Mouse (Mus musculus) cerebellum, adult 2 months (tissue): ENCODE measurements around the gene Slc25a13.

Experiments used
- CTCF ChIP-seq: fragments of 200-500 bp; IDR thresholded peaks from 2 replicates; pipeline ENCODE4 v1.5.1; 2011; ENCODE audit warnings: low read depth, mild to moderate bottlenecking, control low read depth, low read length, moderate library complexity, borderline replicate concordance; ENCODE audit not compliant: insufficient read depth
- POLR2A ChIP-seq: fragments of 200-500 bp; IDR thresholded peaks from 2 replicates; pipeline ENCODE4 v1.6.1; 2011; ENCODE audit warnings: low read length, control low read depth, borderline replicate concordance; ENCODE audit not compliant: insufficient read depth

- TF ChIP-seq CTCF (no peak), POLR2A (no peak)
Measured at GRCm38 (mm10) chr6:5997535-5997934, 219.4 kb downstream of the Slc25a13 start.
